Mouse (Mus musculus) kidney, embryonic 14.5 days (tissue): ENCODE data around the gene Brk1. TPM values are rescaled to one million over a fixed set of nuclear protein-coding genes. Genes with fewer than 3 reads are reported as not detected.

ENCODE experiments used
- ATAC-seq: fragments of 200-750 bp; cut with Nextera tagmentation; 2 replicates; pipeline ENCODE4 v1.8.0; 2017; ENCODE audit warnings: moderate number of reproducible peaks, mild to moderate bottlenecking, moderate TSS enrichment, moderate library complexity; ENCODE audit not compliant: low FRiP score, low TSS enrichment
- H3K27ac ChIP-seq: fragments of 300-500 bp; sonication (generic); 2 replicates; pipeline ENCODE4 v1.5.1; 2014; ENCODE audit warnings: low read depth, mild to moderate bottlenecking, low read length, moderate library complexity, mixed read lengths
- H3K27me3 ChIP-seq: fragments of 300-500 bp; sonication (generic); 2 replicates; pipeline ENCODE4 v1.6.1; 2014; ENCODE audit warnings: mild to moderate bottlenecking, low read length; ENCODE audit not compliant: control insufficient read depth, insufficient read depth
- H3K36me3 ChIP-seq: fragments of 300-500 bp; sonication (generic); 2 replicates; pipeline ENCODE4 v1.6.1; 2014; ENCODE audit warnings: low read length, mixed read lengths; ENCODE audit not compliant: control insufficient read depth, insufficient read depth
- H3K4me1 ChIP-seq: fragments of 300-500 bp; sonication (generic); 2 replicates; pipeline ENCODE4 v1.6.1; 2014; ENCODE audit warnings: low read length, mixed read lengths; ENCODE audit not compliant: control insufficient read depth, insufficient read depth
- H3K4me2 ChIP-seq: fragments of 300-500 bp; sonication (generic); replicated peaks from 2 replicates; pipeline ENCODE4 v1.6.1; 2014; ENCODE audit warnings: low read depth, mild to moderate bottlenecking, low read length
- H3K4me3 ChIP-seq: fragments of 300-500 bp; sonication (generic); 2 replicates; pipeline ENCODE4 v1.5.1; 2014; ENCODE audit warnings: mild to moderate bottlenecking, low read length
- H3K9ac ChIP-seq: fragments of 300-500 bp; sonication (generic); 2 replicates; pipeline ENCODE4 v1.6.1; 2014; ENCODE audit warnings: low read depth, mild to moderate bottlenecking, low read length, moderate library complexity
- H3K9me3 ChIP-seq: fragments of 300-500 bp; sonication (generic); 2 replicates; pipeline ENCODE4 v1.6.1; 2016; ENCODE audit warnings: low read length; ENCODE audit not compliant: control insufficient read depth
- WGBS: fragments of 180-500 bp; shearing (Covaris S2); extraction: QIAGEN DNeasy Blood & Tissue Kit; methylation state at CpG from one replicate; pipeline ENCODE4 v1.1.7; 2014; 5-methylcytosine and 5-hydroxymethylcytosine counted together
- polyA plus RNA-seq: library from polyadenylated mRNA; unstranded; fragments of >200 nt; fragmentation: Nextera tagmentation; extraction: Ambion mirVana; gene quantifications from 2 replicates; pipeline ENCODE4 v1.2.1, GENCODE M21; 2014

Gene Brk1
- 233 and 273 TPM in 2 replicates for polyA plus RNA-seq

DNA sequence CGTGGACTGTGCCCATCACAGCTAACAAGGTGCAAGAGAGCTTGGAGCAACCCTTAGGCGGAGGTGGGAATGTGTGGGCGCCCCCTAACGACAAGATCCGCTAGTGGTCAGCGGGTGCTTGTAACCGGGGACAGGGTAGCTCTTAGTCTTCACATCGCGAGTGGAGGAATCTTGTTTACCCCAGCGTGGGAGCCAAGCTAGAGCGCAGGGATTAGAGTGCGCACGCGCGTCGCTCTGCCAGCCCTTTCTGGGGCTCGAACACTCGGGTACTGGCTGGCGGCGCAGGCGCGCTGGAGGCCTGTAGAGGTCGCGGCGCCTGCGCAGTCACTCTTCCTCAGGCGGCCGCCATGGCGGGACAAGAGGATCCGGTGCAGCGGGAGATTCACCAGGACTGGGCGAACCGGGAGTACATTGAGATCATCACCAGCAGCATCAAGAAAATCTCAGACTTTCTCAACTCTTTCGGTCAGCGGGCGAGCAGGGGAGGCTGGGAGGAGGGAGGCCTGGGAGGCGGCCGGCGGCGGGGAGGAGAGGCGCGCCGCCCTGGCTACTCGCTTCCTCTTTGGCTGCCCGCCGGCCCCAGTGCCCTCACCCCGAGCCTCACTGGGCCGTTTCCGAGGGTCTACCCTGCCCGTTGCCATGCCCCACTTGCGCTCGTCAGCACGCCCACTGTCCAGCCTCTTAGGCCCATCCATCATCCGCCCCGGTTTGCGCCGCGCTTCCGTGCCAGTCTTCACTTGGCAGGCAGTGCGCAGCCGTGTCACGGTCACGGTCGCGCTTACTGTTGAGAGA, at the start of gene Brk1:
Gene Brk1, plus strand, starts transcription at position 341 of the 792 bp plus-strand sequence.
- peak within 1 kb of the TSS; percentile 86 for H3K9ac ChIP-seq
- under 1% methylated on average over 62 of the region's 65 CpGs for WGBS
- H3K4me1 ChIP-seq: peaks cover 8% of the 10 kb centered on the region; the same call in 1 of the 2 replicates
- no peaks in the 10 kb centered on the region; the same call in 1 of the 2 replicates for H3K36me3 ChIP-seq
- H3K4me3 ChIP-seq: peak within 1 kb of the TSS; percentile 82
- H3K4me2 ChIP-seq: peak within 1 kb of the TSS; percentile 77
- H3K9me3 ChIP-seq: no peaks in the 10 kb centered on the region
- peak; percentile 93 for ATAC-seq
- peak within 1 kb of the TSS; percentile 80 for H3K27ac ChIP-seq
- no peaks in the 10 kb centered on the region for H3K27me3 ChIP-seq

DNA sequence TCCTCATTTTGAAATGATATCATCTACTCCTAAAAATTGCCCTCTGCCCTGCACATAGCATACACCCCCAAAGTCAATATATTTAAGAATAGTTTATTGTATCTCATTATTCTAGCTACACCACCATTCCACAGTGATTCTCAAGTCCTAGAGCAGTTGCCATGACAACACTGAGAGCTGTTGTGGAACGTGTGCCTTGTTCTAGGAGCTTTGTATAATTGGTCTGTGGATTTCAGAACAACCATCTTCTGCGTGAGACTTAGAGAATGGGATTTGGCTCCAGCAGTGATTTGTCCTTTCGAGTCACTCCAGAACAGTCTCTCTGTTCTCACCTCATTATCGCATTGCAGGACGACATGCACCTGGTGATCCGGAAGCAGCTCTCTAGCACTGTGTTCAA, 44.8 kb upstream of the Brk1 start:
- Histone ChIP-seq H3K9me3 (no peaks in the 10 kb centered on the region), H3K4me2 (no peak overlapping the region), H3K4me1 (no peaks in the 10 kb centered on the region), H3K4me3 (no peak overlapping the region), H3K36me3 (peaks cover 20% of the 10 kb centered on the region; the same call in 1 of the 2 replicates), H3K27me3 (no peaks in the 10 kb centered on the region), H3K9ac (no peak overlapping the region), H3K27ac (no peak overlapping the region)
- ATAC-seq: no peak
- 92% methylated on average over 6 of the region's 6 CpGs for WGBS

DNA sequence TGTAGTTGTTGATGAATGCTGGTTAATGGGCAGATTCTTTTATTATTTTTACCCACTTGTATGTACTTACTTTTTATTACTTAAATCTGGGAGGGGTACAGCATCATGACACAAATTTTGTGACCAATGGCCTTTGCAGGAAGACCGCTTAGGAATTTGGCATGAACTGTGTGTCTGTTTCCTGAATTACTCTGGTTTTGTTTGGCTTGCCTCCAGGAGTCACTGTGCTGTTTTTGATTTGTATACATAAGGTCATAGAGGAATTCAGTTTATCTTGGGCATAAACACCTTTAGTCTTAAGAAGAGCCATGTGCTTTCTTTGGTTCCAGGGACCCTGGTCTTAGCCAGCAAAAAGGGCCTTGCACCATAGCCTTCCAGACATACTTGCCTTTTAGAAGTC, 40.0 kb upstream of the Brk1 start:
- WGBS: 77% methylated on average over 1 of the region's 1 CpGs
- Histone ChIP-seq H3K9me3 (no peaks in the 10 kb centered on the region), H3K27me3 (no peaks in the 10 kb centered on the region), H3K4me2 (no peak overlapping the region), H3K9ac (no peak overlapping the region), H3K4me1 (no peaks in the 10 kb centered on the region), H3K27ac (no peak overlapping the region), H3K36me3 (peaks cover 38% of the 10 kb centered on the region; the same call in 1 of the 2 replicates), H3K4me3 (no peak overlapping the region)
- ATAC-seq: no peak

DNA sequence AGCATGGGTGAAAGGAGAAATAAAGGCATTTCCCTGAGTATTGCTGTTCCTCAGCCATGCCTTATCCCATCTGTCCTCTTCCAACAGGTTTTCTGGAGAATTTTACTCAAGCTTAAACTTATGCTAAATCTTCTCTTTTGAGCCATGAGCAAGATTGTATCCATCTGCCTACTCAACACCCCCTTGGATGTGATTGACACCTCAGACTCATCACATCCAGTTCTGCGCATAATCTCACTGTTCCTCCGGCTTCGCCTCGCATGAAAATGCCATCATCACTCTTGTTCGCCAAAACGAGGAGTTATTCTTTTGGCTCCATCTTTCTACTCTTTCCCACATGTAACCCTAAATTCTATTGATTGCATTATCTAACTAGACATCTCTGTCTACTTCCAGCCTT, 28.5 kb upstream of the Brk1 start:
- no peaks in the 10 kb centered on the region for H3K4me1 ChIP-seq
- no peak overlapping the region for H3K4me2 ChIP-seq
- H3K9me3 ChIP-seq: no peaks in the 10 kb centered on the region
- no peak for ATAC-seq
- 95% methylated on average over 6 of the region's 6 CpGs for WGBS
- H3K9ac ChIP-seq: no peak overlapping the region
- H3K4me3 ChIP-seq: no peak overlapping the region
- no peak overlapping the region for H3K27ac ChIP-seq
- H3K36me3 ChIP-seq: peaks cover 23% of the 10 kb centered on the region; the same call in 1 of the 2 replicates
- H3K27me3 ChIP-seq: no peaks in the 10 kb centered on the region

DNA sequence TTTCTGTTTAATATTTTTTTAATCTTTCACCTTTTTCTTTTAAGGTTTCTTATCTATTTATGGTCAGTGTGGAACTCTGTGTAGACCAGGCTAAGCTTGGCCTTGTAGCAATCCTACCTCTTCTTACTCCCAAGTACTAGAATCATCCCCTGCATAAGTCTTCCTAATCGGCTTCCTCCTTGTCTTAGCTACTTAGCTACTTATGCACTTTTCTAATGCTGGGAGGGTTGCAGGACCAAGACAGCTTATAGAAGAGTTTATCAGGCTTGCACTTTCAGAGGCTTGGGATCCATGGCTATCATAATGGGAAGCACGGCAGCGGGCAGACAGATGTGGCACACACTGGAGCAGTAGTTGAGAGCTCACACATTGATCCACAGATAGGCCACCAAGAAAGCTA, 25.3 kb upstream of the Brk1 start:
- no peak for ATAC-seq
- peaks cover 12% of the 10 kb centered on the region; the same call in 1 of the 2 replicates for H3K36me3 ChIP-seq
- WGBS: 90% methylated on average over 3 of the region's 3 CpGs

DNA sequence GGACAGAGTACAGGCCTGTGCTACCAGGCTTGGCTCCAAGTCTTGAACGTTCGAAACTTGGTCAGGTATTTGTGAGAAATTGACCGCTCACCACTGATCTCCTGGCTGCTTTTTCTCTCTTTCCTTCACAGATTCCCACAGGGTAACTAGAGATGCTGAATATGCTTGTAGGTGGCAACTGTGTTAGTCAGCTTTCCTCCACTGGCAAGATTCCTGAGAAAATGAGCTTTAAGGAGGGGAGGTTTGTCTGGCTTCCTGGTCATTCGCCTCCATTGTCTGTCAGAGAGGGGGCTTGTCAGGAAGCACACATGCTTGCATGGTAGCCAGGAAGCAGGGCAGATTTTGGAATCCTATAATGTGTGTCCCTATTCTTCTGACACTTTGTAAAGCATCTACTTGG, 21.5 kb upstream of the Brk1 start:
- Histone ChIP-seq H3K4me3 (no peak overlapping the region), H3K4me1 (no peaks in the 10 kb centered on the region), H3K9me3 (no peaks in the 10 kb centered on the region), H3K27me3 (no peaks in the 10 kb centered on the region), H3K4me2 (no peak overlapping the region), H3K27ac (no peak overlapping the region), H3K36me3 (peaks cover 2% of the 10 kb centered on the region; the same call in 1 of the 2 replicates), H3K9ac (no peak overlapping the region)
- no peak for ATAC-seq
- 91% methylated on average over 4 of the region's 4 CpGs for WGBS

More for the DNA sequence above, 25.3 kb upstream of the Brk1 start:
- no peak overlapping the region for H3K4me2 ChIP-seq
- no peak overlapping the region for H3K27ac ChIP-seq
- no peaks in the 10 kb centered on the region for H3K4me1 ChIP-seq
- no peaks in the 10 kb centered on the region for H3K27me3 ChIP-seq
- H3K9ac ChIP-seq: no peak overlapping the region
- no peak overlapping the region for H3K4me3 ChIP-seq
- H3K9me3 ChIP-seq: no peaks in the 10 kb centered on the region

DNA sequence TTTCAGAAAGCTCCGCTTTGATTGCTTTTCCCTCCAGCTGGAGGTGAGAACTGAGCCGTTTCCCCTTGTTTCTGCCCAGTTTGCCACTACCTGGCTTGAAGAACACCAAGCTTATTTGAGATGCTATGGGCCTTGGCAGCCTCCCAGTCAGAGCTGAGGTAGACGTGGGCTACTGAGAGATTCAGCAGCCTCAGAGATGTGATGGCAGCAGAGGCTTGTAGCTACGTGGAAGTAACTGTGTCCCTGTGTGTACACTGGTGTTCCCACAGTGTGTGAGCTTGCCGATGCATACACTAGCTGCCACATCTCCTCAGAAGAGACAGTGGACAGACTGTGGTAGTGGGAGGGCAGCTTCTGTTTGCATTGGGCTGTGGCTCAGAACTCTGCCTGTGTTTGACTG, 19.5 kb upstream of the Brk1 start:
- no peaks in the 10 kb centered on the region for H3K4me1 ChIP-seq
- ATAC-seq: no peak
- H3K9me3 ChIP-seq: no peaks in the 10 kb centered on the region
- WGBS: 88% methylated on average over 5 of the region's 5 CpGs
- no peaks in the 10 kb centered on the region for H3K27me3 ChIP-seq
- H3K4me3 ChIP-seq: no peak overlapping the region
- no peak overlapping the region for H3K27ac ChIP-seq
- no peak overlapping the region for H3K4me2 ChIP-seq
- no peak overlapping the region for H3K9ac ChIP-seq
- peaks cover 2% of the 10 kb centered on the region; the same call in 1 of the 2 replicates for H3K36me3 ChIP-seq

DNA sequence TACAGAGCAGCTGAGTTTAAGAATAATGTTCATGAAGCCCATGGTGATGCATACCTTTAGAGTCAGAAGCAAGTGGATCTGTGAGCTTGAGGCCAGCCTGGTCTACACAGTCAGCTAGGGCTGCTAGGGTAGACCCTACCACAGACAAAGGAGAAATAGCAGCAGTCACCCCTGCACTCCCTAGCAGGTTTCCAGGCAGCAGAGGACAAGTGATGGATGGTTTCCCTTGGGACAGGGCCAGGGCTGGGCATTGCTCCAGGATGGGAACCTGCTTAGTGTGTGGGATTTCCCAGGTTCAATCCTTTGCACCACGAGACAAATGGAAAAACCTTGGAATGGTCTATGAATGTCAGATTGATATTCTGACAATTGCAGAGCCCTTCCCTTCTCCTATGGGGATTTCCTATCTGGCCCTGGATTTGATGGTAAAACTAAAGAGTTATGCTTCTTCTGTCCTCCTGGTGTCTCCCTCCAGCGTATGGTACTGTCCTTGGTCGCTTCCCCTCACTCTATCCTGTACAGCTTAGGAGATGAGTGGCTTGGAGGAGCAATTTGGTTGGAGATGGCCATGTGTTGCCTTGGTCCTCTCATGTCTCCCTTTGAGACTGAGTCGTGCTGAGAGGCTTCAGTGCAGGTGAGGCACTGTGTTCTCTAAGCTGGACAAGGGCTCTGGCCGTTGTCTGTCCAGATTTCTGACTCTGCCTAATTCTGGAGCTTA, 17.9 kb upstream of the Brk1 start:
- 71% methylated on average over 5 of the region's 5 CpGs for WGBS
- Histone ChIP-seq H3K4me1 (no peaks in the 10 kb centered on the region), H3K36me3 (peaks cover 5% of the 10 kb centered on the region; the same call in 1 of the 2 replicates), H3K27me3 (no peaks in the 10 kb centered on the region), H3K9me3 (no peaks in the 10 kb centered on the region), H3K4me3 (no peak overlapping the region), H3K27ac (no peak overlapping the region), H3K9ac (no peak overlapping the region), H3K4me2 (no peak overlapping the region)
- no peak for ATAC-seq

DNA sequence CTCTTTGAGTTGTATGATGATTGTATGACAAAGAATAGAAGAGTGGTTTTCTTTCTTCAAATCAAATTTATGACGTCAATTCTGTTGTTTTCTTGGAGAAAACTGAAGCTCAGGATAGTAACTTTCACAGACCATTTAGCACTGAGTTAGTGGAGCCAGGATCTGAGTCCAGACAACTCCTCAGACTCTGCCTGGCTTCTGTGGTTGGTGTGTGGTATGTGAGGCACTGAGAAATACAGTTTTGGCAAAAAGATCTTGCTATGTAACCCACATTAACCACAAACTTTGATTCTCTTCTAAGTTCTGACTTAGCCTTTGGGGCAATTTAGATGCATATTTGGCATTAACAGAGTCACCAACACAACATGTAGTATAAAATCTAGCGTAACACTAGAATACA, 11.9 kb upstream of the Brk1 start:
- Histone ChIP-seq H3K4me2 (no peak overlapping the region), H3K36me3 (peaks cover 5% of the 10 kb centered on the region; the same call in 1 of the 2 replicates), H3K27ac (no peak overlapping the region), H3K27me3 (no peaks in the 10 kb centered on the region), H3K4me3 (no peak overlapping the region), H3K9ac (no peak overlapping the region), H3K9me3 (no peaks in the 10 kb centered on the region), H3K4me1 (no peaks in the 10 kb centered on the region)
- 94% methylated on average over 2 of the region's 2 CpGs for WGBS
- no peak for ATAC-seq
